Mouse (Mus musculus) retina, postnatal 1 day (tissue): ENCODE data around the gene Spata21.

Experiments
- DNase-seq: peaks from one replicate; pipeline ENCODE4 v3.0.0-alpha.2; 2012

Gene Spata21

DNA sequence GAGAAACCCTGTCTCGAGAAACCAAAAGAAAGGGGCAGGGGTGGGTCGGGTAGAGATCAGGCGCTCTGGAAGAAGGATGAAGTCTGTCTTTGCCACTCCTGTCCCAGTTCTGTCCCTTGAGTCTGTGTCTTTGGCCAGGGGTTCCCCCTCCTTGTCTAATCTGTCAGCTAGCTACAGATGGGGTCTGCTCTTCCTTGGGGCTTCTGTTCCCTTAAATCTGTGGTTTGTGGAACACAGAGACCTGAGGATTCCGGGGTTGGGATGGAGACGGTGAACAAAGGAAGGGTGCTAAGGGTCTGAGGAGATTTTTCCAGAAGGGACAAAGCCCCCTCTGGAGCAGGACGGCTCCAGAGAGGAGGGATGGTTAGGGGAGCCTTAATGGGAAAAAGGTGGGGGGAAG, at the start of gene Spata21:
TSS of gene Spata21 (plus strand) at position 301 of the 400 bp plus-strand sequence.
- DNase-seq, result no peak

DNA sequence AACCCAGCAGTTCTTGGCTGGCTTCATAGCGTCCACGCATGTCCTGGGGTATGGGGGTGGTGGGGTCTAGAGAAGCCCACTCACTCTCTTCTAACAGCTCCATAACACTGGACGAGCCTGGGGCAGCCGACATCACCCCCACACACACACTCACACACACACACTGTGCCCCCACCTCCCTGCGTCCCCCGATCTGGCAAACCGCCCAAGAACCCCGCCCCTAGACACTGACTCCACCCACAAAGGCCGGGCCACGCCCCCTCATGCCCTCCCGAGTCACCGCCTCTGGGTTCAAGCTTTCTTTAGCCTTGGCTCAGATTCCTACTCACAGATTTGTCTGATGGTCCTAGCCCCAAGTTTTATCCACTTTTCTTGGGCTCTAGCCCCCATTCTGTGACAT, 47.0 kb upstream of the Spata21 start:
- DNase-seq, result no peak

DNA sequence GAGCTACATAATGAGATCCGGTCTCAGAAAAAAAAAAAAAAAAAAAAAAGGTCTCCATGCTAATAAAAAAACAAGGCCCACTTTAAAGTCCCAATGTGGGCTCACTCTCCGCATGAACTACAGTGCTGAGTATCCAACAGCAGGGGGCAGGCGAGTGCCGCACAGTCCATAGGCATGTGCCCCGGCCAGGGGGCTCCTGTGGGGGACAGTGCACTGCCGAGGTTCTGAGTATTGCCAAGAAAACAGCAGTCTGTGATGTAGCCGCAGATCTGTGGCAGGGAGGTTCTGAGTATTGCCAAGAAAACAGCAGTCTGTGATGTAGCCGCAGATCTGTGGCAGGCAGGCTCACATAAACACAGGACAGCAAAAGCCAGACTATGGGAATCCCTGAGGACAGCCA, 43.3 kb upstream of the Spata21 start:
- DNase-seq, result peak; percentile 82

DNA sequence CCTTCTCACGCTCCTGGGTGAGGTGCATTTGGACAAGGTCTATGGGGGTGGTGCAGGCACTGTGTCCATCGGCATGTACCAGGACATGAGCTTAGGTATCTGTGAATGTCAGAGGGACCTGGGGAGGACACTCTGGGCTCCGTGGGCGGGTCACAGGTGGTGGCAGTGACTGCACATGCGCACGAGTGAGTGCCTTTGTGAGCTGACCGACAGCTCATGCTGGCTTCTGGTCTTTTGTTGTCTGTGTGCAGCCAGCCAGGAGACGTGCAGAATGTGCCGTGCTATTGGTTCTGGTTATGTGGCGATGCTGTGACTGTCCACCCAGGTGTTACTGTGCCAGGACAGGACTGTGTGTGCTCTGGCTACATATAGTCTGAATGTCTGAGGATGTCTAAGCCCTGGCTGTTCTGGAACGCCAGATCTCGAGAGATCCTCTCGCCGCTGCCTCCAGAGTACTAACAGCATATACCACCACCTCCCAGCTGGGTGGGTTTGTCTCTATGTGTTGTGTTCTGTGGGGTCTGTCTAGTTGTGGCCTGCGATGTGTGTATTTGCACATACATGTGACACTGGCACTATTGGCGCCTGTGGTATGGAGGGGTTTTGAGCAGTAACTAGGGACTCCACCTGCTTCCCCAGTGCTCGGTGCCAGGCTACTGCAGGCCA, 39.2 kb upstream of the Spata21 start:
- DNase-seq, result peak; percentile 50

DNA sequence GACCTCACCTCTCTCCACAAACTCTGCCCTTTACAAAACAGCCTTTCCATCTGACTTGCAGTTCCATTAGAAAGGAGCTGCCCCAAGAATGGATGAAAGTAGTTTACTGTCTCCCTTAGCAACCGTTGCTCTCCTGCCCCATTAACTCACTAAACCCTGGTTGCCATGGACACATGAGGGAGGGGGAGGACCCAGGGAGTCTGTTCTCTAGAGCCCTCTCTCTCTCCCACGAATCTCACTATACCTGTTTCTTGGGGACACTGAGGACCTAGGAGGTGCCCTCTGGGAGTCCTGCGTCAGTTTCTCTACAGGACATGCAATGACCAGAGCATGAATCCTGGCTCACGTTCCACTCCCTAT, 38.7 kb upstream of the Spata21 start:
- DNase-seq, result peak; percentile 93

DNA sequence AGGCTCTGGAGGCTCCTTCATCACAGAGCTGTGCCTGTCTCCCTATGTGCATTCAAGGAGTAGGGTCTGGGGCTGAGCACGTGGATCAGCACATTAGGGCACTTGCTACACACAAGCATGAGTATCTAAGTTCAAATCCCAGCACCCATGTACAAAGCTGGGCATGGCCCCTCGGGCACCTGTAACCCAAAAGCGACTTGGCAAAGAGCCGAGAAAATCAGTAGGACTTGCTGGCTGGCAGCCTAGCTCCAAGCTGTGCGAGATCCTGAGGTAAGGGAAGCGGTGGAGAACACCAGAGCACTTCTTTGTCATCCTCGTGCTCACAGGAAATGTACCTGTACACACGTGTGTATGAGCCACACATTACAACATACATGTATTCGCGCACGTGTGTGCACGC, 35.7 kb upstream of the Spata21 start:
- no peak for DNase-seq

DNA sequence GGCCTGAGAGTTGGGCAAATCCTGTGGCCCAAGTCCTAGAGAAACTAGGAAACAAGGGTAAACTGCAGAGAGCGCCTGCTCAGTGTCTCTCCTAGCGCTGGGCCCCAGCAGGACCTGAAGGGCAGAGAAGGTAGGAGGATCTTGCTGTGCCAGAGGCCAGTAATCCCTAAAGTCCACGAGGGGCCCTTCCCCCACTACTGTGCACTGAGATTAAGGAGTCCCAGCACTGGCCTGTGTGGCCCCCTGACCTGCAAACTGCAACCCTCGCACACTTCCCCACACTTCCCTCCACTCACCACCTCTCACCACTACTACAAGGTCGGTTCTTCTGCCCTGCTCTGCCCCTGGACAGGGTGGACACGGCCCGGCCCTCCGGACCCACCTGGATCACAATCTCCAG, 35.0 kb upstream of the Spata21 start:
- peak; percentile 72 for DNase-seq

DNA sequence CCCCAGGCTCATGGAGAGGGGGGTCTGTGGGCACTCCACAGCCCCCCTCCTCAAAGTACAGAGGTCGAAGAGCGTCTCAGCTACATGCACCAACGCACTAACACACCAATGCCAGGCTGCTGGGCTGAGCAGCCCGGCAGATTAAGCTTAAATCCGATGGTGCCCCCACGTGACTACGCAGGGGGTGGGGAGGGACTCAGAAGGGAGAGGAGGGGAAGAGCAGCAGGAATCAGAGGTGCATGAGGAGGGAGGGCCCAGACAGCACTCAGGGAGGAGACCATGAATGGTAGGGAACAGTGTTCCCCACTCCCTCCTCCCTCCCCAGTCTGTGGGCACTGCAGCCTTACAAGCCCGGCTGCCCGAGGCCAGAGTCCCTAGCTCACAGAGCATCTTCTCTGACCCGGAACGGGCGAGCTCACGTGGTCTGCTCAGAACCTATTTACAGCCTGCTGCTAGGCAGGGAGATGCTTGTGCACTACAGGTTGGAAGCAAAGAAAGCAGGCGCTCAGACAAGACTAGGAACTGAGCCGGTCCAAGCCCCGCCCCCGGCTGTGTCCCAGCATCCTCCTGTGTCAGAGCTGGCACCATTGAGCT, 34.5 kb upstream of the Spata21 start:
- DNase-seq, result peak; percentile 93

DNA sequence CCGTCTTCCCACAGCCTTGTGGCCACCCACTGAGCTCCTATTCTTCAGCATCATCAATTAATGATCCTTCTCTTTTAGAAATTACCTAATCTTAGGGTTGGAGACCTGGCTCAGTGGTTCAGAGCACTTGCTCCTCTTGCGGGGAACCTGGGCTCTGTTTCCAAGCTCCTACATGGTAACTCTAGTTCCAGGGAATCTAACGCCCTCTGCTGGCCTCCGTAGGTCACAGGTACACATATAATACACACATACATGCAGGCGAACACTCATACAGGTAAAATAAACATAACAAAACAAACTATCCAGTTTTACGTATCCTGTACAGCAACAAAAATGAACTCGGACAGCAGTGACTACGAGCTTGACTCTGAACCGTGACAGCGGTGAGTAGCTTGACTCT, 31.2 kb upstream of the Spata21 start:
- DNase-seq, result no peak

DNA sequence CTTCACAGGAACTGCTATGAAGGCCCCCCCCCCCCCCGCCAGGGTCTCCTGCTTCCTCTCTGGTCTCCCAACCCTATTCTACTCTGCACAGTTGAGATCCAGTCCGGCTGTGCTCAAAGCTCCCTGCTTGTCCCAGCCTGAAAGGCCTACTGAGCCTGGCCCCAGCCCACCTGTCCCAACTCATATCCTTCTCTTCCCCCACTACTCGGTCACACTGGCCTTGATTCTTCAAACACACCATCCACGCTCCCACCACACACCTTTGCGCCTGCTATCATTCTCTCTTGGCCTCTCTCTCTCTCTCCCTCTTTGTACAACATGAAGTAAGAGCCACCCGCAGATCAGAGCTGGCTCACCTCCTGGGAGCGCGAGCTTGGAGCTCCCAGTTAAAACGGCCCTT, 29.3 kb upstream of the Spata21 start:
- no peak for DNase-seq

DNA sequence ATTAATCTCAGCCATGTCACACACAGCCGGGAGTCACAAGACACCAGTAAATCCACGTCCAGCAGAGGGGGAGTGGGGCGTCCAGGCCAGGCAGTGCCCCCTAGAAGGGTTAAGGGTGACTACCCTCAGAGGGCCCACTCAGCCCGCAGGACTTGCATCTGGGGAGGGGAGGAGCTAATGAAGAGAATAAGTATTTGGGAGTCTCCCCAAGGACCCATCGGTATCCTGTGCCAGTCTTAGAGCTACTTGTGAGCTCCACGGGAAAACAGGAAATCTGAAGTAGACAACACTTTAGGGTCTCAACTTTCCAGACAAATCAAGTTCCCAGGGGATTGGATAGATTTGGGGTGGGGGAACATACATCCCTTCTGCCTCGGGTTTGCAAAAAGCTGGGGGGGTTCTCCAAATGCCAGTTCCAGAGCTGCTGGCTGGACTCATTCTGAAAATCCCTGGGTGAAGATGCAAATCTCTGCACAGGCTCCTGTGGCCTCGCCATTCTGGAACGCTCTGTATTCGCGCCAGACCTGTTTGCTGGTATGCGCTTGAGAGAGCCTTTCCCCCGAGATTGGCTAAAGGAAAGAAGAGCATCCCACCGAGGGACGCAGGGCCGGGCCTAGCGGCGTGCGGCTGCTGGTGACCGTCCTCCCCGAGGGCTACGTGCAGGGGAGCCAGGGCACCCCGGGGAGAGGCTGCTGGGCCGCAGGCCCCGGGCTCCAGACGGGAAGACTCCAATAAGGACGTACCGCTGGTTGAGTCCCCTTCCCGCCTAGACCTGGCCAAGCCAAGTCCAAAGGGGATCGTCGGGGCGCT, 28.3 kb upstream of the Spata21 start:
- no peak for DNase-seq

DNA sequence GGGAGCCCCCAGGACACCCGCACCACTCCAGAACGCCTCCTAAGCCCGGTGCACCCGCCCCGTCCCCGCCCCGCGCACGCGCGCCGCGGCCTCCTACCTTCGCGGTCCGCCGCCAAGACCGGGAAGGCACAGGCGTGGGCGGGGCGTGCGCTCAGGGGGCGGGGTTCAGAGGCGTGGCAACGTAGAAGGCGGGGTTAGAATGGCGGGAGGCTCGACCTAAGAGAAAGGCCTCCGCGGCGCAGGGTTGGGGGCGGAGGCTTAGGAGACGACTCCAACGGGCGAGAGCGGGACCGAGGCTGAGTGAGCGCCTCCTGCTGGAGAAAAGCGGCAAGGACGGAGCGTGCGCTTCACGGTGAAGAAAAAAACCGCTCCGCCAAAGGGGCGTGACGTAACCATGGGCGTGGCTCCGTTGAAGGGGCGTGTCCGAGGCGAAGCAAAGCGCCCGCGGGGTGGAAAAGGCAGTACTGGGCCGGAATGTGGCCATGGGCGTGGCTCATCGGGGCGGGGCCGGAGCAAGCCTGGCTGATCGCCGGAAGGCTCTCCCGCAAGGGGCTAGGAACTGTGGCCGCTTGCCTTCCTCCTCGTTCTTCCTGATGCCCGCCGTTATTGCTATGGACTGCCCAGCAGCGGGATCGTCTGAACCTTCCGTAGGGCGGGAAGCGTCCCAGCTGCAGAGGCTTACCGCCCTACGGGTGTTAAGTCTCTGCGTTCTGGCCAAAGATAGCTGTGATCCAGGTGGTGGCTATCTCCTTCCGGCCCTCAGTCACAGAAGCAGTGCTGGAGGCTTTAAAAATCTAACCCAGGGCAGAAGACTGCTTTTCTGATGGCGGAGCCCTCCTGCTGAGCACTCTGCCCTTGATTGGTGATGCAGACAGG, 27.5 kb upstream of the Spata21 start, which contains the start of gene Crocc:
TSS of gene Crocc (minus strand) at position 125 of the 876 bp plus-strand sequence.
- DNase-seq, result peak; percentile 99

DNA sequence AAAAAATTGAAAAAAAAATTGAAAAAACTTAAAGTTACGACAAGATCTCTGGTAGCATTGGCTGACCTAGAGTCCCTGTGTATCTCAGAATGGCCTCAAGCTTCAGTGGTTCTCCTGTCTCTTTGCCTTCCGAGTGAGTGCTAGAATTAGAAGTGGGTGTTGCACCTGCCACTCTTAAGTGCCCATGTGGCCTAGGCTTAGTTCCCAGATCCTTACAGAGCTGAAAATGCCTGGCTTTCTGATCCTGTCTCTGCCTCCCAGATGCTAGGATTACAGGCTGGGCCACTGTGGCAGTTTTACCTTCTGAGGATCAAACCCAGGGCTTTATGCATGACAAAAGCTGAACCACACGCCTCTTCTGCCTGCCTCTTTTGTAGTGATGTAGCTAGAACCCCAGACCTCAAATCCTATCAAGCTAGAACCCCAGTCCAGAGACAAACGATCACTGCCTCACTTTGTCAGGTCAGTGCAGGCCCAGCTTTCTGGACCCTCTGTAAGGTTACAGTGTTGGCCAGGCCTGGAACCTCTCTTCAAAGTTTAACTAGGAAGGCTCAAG, 24.0 kb upstream of the Spata21 start:
- DNase-seq, result no peak

DNA sequence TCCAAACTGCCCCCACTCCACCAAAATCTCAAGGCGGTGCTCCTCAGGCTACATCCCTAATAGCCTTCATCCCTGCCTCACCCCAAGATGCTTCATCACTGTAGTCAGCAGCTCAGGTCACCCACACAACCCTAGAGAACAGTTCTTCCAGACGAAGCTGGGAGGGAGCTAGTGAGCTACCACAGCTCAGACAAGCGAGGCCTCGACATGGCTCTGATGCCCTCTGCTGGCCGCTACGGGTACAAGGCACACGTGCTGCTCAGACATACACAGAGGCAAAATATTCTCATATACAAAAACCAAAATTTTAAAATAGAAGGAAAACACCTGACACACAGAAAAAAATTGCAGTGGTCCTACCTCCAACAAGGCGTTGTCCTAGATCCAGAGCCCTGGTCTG, 23.0 kb upstream of the Spata21 start:
- DNase-seq, result peak; percentile 91

DNA sequence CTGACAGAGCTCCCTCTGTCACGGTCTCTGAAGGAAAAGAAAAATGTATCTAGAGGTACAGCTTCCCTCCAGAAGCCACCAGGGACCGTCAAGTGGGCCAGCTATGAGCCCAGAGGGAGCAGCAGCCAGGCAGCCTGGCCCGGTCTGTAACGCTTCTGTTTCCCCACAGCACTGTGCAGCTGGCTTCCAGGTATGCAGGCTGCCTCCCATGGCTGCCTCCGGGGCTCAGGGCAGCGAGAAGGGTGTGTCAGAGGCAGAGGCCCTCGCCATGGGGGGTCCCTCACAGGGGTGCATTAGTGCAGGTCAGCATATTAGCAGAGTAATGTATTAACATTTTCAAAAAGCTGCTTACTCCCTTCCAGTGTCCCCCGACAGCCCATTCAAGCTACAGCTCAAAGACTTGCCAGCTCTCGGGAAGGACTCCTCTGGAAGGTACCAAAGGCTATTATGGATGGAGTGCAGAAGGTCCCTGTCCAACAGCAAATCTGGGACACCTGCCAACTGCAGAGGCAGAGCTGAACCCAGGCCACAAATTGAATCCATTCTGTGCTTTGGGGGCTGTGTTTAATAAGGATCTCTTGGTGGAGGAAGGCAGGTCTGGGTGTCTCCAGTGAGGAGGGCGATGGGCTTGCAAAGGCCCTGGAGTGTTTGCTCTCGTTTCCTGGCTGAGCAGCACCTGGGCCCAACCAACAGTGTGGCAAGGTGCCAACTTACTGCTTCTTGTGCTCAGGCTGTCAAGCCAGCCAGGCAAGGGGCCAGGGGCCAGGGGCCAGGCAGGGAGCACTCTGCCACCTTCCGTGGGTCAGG, 21.2 kb upstream of the Spata21 start:
- DNase-seq, result no peak

DNA sequence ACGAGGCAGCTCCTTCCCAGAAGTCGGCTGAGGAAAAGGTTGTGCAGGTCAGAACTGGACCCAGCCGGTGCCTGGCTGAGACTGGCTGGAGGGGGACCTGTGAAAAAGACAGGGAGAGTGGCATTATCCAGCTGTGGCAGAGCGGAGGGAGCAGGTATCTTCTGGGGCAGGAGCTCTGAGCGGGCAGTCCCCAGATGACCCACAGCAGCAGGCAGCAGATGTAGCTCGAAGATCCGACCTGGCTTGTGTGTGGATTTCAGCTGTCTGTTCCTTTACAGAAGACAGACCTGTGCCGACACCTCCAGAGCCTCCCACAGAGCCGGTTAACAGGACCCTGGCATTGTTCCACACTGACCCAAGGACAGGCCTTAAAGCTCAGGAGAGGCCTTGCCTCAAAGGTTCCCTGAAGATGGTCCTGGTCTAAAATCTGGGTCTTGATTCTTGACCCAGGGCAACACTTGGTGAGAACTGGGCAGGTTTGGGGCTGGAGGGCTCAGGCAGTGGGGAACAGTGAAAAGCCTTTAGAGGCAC, 20.6 kb upstream of the Spata21 start:
- no peak for DNase-seq

DNA sequence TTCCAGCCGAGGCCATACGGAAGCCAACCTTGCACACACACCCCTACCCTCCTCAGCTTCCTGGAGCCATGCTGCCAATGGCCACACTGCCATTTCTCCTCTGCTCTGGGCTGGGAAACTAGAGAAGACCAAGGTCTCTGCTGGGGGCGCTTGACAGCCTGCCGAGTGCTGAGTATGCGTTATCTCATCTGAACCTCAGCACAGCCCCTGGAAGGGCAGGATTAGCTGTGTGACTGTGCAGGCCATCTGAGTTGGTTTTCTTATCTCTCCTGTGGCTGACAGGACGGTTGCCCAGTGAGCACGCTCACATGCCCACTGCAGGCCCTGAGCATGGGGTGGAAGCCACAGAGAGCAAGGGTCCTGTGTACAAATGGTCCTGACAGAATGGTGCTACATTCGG, 19.5 kb upstream of the Spata21 start:
- DNase-seq, result no peak

DNA sequence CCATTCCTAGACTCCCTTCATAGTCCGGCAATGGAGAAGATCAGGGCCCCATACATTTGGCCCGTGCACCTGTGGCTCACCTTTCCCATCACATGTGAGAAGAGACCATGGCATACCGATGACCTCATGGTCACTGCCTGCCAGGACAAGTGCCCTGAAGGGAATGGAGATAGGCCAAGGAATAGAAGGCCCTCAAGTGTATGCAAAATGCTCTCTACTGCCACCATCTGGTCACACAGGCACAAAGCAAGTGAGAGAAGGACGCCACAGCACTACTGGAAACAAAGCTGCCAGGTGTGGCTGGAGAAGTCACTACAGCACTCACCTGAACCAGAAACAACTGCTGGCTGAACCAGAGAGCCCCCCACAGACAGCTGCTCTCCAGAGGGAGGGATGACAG, 18.4 kb upstream of the Spata21 start:
- peak; percentile 82 for DNase-seq

DNA sequence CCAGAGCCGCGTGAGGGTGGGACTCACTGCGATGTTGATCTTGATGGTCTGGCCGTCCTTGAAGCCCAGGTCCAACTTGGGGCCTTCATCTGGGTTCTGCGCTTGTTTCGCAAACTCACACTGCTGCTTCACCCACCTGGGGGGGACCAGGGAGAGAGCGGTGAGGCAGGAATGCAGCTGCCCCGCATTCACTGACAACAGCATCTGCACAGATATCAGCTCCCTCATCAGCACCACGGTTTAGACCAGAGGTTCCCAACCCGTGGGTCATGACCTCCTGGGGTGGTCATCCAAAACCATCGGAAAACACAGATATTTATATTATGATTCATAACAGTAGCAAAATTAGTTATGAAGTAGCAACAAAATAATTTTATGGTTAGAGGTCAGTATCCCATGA, 15.6 kb upstream of the Spata21 start:
- no peak for DNase-seq

DNA sequence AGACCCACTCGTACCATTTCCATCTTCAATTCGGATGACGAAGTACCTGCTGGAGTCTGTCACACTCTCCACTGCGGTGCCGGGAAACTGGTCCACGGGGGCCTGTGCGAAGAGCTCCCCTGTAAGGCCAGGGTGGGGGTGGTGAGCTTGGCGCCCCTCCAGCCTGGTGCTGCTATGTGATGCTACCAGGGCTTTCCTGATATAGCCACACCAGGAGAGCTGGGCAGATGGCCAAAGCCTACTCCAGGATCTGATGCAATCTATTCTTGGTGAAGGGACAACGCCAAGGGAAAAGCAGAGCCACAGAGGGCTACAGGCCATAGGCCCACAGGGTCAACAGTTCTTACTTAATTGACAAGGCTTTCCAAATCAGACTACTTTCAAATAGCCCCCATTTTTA, 14.5 kb upstream of the Spata21 start:
- DNase-seq, result no peak

DNA sequence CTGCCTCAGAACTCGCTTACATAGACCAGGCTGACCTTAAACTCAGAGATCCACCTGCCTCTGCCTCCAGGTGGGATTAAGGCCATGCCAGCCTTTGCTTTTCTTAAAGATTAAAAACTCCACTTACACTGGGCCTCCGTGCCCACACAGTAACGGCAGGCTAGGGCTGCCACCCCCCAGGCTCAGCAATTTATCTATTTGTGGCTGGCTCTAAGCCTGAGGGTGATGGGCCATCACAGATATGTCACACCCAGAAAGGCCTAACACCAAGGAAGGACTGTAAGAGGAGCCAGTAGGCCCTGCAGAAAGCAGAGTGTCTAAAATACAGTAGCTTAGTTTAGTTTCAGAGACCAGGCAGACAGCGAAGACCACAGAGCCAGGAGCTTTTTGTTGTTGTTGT, 14.0 kb upstream of the Spata21 start:
- no peak for DNase-seq
